Mouse (Mus musculus) thymus, postnatal 0 days (tissue): ENCODE data around the gene Tex2. TPM values are rescaled to one million over a fixed set of nuclear protein-coding genes. Genes with fewer than 3 reads are reported as not detected.
A peak's percentile ranks its signal among the peaks of the same experiment; 100 is the strongest.

Experiments
- DNase-seq: peaks from one replicate; pipeline ENCODE4 v3.0.0-alpha.2; 2015; ENCODE audit warnings: low spot score
- polyA plus RNA-seq: library from polyadenylated mRNA; unstranded; fragments of >200 nt; fragmentation: Nextera tagmentation; extraction: Ambion mirVana; gene quantifications from 2 replicates; pipeline ENCODE4 v1.2.1, GENCODE M21; 2015

Gene Tex2
- polyA plus RNA-seq, 1 experiment from 2014 or later, result 7.2 TPM

DNA sequence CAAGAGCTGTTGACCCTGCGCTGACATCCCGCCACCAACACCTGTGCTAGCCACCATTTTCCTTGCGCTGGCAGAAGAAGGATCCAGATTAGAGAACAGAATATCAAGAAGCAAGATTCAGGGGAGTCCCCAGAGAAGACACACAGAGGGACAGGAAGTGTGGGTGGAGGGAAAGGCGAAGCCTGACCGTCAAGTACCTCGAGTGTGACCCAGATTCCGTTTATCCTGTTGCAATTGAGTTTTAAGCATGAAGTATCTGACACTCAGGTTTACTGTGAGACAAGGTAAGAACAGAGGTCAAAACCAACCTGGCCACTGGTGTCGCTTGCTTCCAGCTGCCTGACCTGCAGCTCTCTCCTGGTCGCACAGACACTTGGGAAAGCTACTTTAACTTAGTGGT lies 68.3 kb downstream of the Tex2 start:
- DNase-seq, result peak; percentile 56

DNA sequence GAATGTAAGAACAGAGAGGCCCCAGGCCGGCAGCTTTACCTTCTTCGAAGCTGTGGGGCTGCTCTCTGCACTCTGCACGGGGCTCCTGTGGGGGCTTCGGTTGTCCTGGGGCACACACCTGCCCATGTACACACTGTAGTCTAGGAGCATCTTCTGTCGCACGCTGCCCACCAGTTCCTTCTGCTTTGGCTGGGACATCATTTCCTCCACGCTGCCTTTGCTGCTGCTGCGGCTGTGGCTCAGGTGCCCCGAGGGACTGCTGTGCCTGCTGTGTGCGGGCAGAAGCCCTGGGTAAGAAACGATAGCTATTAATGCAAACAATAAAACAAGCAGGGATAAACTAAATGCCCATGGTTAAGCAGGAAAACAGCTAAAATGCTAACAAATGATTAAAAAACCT lies 69.1 kb downstream of the Tex2 start:
- no peak for DNase-seq

DNA sequence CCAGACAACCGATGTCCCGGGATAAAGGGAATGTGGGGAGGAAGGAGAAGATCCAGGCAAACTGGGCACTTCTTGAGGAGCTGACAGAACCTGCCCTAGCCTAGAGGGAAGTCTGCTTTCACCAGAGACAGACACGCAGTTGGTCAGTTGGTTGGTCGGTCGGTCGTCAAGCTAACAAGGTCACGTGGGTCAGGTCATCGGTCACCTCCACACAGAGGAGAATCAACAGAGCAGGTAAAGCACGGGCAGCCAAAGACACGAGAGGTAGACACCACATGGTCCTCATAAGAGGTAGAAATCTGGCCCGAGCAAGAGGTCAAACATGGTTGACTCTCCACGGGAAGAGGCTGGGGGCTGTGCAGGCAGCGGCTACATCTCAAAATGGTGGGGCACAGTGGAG lies 70.2 kb downstream of the Tex2 start:
- no peak for DNase-seq

DNA sequence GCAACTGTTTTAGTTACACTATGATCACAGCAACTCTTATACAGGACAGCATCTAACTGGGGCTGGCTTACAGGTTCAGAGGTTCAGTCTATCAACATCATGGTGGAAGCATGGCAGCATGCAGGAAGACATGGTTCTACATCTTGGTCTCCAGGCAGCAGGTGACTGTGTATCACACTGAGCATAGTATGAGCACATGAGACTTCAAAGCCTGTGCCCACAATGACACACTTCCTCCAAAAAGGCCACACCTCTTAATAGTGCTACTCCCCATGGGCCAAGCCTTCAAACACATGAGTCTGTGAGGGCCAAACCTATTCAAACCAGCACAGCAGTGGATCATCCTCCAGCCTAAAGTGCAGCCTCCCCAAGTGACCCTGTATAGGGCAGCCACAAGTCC lies 70.8 kb downstream of the Tex2 start:
- peak; percentile 67 for DNase-seq

DNA sequence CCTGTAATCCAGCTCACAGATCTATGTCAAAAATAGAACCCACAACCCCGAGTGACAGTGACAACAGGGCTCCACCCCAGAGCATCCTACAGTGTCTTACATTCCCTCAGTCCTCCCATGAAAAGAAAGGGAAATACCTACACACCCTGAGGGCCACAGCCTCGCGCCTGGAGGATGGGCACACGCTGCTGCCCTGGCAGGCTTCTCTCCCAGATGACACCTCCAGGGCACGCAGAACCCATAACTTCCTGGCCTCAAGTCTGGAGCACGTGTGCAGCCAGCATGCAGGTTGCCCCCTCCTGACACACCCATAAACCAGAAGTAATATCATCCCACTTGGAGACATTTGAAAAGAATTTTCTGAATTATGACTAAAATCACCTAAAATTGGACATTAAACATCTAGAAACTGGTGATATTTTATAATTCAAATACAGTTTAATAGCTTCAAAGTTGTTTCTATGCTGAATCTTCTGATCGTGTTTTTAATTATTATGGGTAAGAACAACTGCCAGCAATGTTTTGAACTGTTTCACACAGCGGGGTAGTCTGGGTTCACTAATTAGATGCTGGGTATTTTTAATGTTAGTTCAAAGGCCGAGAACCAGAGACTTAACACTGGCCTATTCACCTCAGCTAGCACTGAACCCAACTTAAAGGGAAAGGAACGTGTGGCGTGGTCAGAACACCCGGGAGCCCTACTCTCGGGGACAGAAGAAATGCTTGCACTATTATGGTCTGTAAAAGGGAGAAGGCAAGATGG lies 72.5 kb downstream of the Tex2 start:
- peak; percentile 31 for DNase-seq

DNA sequence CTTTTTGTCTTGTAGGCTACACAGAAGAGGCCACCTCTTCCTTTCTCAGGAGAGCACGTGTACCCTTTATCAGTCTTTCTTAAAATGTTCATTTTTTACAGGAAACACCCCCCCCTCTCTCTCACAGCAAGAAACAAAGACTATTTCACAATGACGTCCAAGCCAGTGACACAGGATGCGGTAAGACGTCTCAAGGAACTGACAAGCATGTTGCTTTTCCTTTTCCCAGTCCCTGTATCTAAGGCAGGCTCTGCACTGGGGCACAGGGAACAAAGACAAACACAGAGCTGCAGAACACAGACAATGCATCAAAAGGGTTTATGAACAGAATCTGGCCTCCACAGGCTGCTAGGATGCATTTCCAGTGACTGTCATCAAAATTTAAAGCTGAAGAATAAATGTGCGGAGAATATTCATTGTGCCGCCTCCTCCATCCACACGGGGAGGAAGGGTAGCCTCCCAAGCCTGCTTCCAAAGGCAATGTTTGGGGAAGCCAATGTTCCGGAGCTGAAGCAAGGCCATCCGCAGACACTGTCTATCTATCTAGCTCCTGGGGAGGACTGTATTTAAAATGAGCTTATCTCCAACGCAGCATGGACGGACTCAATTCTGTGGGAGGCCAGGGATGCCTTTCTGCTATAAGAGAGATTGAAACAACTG lies 76.8 kb downstream of the Tex2 start:
- peak; percentile 87 for DNase-seq

DNA sequence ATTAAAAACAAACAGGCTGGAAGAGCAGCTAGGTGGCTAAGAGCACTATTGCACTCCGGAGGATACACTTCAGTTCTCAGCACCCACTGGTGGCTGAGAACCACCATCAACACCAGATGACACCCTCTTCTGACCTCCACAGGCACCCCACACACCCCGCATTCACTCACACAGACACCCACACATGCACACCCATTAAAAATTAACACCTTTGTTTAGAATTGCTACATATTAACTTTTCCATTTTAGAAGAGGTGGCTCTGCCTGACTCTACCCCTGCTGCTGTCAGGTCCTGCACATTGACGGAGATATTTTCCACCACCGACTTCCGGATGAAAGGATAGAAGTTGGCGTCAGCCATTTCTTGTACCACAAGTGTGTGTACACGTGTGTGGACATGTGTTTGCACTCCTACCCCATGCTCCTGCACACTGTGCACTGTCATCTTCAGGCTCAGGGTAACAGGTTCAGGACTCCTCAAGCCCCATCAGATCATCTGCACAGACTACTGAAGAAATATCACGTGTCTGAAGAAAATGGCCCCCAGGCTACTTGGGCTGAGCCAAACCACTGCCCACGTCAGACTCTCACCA lies 77.5 kb downstream of the Tex2 start:
- no peak for DNase-seq

DNA sequence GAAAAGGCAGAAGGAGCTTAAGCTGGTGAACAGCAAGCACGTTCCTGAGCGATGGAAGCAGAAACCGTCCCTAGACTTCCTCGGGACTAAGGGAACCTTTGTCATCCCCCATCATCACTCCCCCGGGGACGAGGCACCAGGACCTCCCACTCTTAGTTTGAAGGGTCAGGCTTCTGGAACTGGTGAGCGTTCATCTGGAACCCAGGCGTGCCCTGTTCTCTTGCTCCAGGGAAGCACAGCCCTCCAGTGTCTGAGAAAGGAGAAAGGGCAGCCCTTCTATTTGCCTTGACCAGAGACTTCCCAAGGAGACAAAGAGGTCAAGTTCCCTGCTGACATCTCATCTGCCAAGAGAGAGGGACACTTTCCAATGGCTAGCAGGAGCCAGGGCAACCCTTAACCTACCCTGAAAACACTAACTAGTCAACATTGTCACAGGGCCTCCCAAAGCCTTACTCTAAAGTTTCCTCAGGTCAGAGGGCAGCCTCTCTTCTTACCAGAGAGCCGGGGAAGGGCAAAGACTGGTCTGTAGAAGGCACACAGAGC lies 80.9 kb downstream of the Tex2 start:
- DNase-seq, result no peak

DNA sequence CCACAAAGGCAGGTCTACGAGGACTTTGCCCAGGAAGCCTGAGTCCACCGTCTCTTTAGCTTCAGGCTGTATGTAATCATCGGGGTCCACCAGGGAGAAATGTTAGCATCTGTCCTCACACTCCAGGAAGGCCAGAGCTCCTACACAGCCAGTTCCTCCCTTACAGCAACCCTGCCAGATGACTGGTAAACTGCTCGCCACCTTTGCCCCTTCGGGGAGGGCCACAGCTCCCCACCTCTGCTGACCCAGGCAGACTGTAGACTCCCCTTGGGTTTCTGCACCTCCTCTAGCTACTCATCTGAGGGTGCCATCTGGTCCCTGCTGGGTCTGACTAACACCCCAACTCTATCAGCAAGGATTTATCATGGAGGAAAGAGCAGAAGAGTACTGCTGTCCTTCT lies 83.4 kb downstream of the Tex2 start:
- no peak for DNase-seq

DNA sequence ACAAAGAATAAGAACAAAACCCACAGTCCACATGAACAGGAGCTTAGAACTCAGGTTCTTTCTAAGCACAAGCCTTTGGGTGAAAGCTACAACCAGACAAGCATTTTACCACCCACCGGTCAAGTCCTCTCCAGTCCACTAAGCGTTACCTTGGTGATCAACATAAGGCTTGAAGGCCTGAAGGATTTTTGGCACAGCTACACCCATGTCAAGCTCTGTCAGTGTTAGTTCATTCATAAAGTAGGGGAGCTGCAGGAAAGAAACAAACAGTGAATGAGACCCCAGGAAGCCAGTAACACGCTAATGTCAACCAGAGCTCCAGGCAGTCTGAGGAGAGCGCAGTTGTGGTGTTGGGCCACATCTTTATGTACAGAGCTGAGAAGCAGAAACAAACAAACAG lies 84.1 kb downstream of the Tex2 start:
- DNase-seq, result no peak

DNA sequence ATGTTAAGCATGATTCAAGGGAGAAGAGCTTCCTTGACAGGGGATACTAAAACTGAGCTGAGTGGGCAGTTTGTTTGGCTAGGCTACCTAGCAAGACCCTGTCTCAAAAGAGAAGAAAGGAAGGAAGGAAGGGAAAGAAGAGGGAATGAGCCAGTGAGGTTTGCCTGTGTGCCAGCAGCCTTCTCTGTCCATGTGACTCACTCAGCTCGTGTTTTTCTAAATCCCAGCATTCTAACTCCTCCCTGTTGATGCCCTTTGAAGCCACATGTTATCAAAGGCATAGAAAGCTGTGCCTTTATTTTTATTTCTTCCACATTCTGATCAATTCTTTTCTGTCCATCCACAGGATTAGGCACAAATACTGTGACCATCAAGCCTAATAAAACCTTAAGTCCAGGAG lies 85.3 kb downstream of the Tex2 start:
- no peak for DNase-seq

DNA sequence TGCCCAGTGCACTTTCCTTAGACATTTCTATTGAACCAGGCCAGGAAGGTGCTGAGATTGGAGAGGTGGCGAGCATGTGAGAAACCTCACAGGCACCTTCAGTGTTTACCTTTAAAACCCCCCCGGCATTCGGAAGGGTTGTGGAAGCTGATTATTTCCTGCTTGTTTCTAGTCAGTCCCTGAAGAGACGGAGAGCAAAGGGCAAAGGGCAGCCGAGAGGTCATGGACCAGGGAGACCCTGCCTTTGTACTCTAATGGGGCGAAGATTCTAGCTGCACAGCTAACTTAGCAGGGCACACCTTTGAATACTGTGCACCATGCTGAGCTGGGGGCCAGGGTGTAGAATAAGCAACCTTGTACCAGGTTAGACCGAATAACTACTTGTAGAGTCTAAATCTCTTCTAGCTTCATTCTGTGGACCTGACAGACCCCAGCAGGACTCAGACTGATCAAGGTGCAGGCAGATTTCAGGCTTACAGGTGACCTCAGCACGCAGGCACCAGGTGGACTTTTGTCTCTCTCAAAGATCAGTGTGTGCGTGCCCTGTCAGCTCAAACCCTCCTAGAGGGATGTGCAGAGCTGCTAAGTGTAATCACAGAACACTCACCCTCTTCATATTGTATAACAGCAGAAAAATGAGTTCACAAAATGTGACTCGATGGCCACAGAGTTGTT lies 85.9 kb downstream of the Tex2 start:
- no peak for DNase-seq

DNA sequence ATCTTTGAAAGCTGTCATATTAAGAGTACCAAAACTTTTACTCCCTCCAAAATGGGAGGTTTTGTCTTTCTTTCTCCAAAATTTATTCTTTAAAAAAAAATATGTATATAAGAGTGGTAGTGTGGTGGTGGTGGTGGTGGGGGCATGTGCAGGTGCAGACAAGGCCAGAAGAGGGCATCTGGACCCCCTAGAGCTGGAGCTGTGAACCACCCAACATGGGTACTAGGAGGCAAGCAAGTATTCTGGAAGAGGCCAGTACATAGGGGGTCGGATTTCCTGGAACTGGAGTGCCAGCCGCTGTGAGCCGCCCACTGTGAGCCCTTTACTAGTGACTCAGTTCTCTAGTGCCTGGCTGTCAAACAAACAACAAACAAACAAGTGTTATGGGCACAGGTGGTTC lies 90.7 kb downstream of the Tex2 start:
- DNase-seq, result peak; percentile 49

DNA sequence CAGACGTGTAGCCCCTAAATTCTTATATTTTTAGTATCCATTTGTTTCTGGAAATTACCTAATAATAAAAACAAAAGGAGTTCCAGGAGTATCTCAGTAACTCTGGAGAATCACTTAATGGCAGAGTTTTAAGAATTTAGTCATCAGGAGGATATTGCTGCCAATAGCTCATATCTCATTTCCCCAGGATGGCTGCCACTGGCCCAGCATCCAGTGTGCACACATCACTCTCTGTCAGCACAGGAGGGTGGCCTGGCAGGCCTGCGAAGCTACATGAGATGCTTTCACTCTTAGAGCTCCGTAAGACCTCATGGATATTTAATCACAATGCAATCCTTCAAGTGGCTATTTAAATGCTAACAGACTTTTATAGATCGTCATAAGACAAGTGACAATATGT lies 91.6 kb downstream of the Tex2 start:
- DNase-seq, result no peak

DNA sequence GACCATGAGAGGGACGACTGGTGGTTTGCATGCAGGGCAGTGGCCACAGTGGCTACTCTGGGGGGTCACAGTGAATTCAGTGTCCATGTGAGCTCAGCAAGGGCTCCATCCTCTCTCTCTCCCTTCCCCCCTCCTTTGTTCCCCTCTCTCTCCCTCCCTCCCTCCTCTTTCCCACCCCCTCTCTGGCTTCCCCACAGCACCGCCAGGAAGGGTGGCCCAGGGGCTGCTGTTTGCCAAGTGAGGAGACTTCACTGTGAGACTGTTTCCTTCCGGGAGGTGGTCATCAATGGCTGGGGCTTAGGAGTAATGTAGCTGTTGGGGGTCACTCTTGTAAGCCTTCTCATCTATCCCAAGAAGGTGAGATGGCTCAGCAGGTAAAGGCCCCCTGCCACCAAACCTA lies 92.8 kb downstream of the Tex2 start:
- no peak for DNase-seq

DNA sequence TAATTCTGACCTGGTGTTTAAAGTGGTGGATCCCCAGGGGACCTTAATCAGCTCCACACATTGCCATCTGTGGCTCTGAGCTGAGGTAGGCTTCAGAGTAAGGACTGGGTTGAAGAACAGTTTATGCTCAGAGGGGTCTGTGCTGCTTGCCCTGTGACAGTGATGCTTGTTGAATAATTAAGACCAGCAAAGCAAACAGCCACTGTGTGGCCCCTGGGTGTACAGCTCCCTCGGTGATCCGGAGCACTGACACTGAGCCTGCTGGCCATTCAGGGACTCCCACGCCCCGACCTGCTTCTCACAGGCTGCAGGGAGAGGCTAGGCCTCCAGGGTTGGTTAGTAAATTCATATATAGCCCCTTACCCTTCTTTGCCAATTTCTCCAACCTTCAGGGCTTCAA lies 93.7 kb downstream of the Tex2 start:
- DNase-seq, result no peak

DNA sequence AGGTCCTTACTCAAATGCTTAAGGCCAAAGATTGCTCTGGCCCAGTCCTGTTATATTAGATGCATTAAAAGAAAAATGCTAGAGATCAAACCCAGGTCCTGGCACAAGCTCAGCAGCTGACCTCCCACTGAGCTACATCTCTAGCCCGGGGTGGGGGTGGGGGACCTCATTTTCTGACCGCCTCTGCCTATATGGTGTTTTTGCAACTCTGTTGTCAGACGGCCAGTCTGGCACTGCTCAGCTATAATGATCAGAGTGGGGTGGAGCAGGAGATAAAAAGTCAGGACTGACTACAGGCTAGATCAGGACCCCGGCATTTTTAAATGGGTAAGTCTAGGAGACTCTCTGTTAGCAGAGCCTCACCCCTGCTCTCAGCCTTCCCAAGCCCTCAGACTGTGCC lies 94.8 kb downstream of the Tex2 start:
- DNase-seq, result no peak

DNA sequence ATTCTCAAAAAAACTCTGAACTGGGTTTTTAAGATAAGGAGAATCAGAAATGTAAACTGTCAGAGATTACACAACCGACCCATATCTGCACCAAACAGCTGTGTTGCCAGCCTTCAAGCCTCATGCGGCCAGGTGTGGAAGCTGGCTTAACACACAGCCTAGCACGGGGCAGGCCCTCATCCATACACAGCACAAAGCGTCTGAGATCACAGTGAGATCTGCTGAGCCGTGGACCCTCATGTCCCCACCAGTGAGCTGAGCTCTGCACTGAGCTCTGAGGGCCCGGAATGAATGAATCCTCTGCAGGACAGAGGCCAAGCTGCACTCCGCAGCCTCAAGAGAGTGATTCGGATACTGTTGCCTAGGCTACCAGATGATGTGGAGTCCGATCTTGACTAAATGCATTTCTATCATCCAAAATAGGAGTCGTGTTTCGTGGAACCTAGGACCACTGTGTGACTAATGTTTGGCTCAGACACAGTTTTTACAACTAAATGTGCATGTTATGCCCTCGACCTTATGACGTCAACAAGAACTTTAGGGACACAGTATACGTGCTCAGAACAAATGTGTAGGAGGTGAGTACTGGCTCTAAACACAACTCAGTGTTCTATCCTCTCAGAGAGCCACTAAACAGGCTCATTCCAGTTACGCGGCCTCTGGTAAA lies 98.0 kb downstream of the Tex2 start:
- DNase-seq, result peak; percentile 30

DNA sequence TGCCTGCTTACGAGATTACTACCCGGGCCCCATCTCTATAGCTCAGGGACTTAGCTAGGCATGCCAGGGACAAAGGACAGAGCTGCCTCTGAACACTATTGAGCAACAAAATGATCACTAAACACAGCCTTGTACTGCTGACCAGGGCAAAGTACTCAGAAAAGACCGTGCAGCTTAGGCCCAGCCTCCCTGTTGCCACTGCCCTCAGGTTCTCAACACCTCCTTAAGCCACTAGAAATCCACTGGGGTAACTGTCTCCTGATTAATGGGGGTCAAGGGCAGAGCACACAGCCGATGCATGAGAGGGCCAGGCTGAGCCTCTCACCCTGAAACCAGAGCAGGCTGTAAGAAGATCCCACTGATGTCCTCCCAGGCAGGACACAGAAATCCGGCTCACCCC lies 98.8 kb downstream of the Tex2 start:
- no peak for DNase-seq

DNA sequence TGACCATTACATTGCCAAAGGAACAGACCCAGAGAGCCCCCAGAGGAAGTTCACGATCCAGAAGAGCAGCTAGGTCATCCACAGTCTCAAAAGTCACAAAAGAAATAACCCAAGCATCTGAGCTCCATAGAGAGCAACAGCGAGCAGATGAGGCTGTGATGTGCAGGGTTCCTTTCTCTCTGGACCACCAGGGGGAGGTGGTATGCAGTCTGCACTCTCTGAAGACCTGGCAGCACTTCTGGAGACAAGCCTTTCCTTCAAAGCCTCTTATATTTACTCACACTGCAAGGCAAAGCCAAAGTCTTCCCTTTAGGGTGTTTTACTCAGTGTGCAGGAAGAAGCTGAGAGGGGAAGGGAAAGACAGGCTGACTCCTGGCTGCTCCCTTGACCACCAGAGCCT lies 100.1 kb downstream of the Tex2 start:
- DNase-seq, result peak; percentile 74

DNA sequence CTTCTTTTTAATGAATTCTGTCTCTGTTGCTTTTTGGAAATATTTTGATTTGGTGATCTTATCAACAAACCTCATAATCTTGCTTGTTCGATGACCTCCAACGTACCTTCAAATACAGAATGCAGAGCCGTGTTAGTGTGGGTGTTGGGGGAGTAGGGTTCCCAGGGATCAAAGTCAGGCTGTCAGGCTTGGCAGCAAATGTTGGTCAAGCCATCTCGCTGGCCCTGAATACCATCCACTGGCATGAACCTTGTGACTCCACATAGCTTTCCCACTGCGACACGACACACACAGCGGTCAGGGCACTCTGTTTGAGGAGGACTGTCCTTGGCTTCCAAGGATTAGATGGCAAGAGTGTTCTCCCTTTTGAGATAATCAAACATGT lies 101.2 kb downstream of the Tex2 start:
- DNase-seq, result no peak
